Mouse (Mus musculus) hematopoietic stem cell, adult 5-6 weeks (primary cell): ENCODE measurements at regions not wholly inside any gene's neighbourhood (a gene's known extent, or its start where the extent isn't known, plus 50 kb on each side); places are given as distances from the start of the nearest gene placed in this dataset.

Source experiments
- ATAC-seq, 2 experiments: fragments of 125-278 bp in 1 of 2; replicated peaks in 1 of 2; 2 replicates each; pipeline ENCODE4 v1.8.0; 2016 to 2017; ENCODE audit warnings: inconsistent platforms in 2 of 2, mild to moderate bottlenecking in 2 of 2, moderate number of reproducible peaks in 2 of 2, low read depth in 1 of 2, moderate TSS enrichment in 1 of 2; ENCODE audit not compliant: low FRiP score in 2 of 2, poor library complexity in 2 of 2, severe bottlenecking in 2 of 2, insufficient read depth in 1 of 2, low TSS enrichment in 1 of 2

DNA sequence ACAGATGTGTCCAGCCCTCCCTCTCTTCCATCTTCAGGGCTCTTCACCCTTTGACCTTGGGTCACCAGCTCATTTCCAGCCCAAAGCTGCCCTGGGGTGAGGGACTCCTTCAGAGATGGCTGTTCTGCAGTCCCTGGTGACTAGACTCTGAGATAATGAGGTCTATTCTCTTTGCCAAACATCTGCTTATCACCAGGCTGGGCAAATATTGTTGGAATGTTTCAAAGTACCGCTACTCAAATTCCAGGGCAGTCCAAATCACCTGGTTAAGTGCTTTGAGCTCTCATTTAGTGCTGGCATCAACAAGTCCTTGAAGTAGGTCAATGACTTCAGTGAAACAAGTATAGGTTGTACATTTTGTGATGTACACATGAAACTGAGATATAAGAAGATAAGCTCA lies 57.3 kb upstream of the Zfp648 start:
- ATAC-seq, result no peak

GRCm38 (mm10) chr1:154147001-154147571 lies 53.9 kb upstream of the Zfp648 start:
- no peak for ATAC-seq

GRCm38 (mm10) chr1:154148948-154149347 lies 52.0 kb upstream of the Zfp648 start:
- ATAC-seq, result no peak

GRCm38 (mm10) chr1:154149431-154150143 lies 51.4 kb upstream of the Zfp648 start:
- no peak for ATAC-seq

- ATAC-seq, result no peak
These were observed 50.7 kb upstream of the Zfp648 start for GRCm38 (mm10) chr1:154150167-154150851.
